Mouse (Mus musculus) left cerebral cortex, postnatal 25 days (tissue): ENCODE results near the gene Dnm2. TPM values are rescaled to one million over a fixed set of nuclear protein-coding genes. Genes with fewer than 3 reads are reported as not detected.

ENCODE experiments used
- DNase-seq, 2 experiments: peaks; one replicate each; pipeline ENCODE4 v3.0.0; 2022; ENCODE audit warnings: low spot score in 2 of 2, mixed read lengths in 1 of 2
- intact Hi-C: fragments of 180-260 bp; cut with DNase I; formaldehyde crosslinking; loops from one replicate; pipeline ENCODE4 v1.15.1; 2025
- total RNA-seq, 2 experiments: library from RNA; stranded (reverse); gene quantifications; 2 replicates each; pipeline ENCODE4 v1.2.3; 2021

Dnm2 gene
- 10 to 100 TPM; 55.5 to 63.4 TPM for total RNA-seq

DNA sequence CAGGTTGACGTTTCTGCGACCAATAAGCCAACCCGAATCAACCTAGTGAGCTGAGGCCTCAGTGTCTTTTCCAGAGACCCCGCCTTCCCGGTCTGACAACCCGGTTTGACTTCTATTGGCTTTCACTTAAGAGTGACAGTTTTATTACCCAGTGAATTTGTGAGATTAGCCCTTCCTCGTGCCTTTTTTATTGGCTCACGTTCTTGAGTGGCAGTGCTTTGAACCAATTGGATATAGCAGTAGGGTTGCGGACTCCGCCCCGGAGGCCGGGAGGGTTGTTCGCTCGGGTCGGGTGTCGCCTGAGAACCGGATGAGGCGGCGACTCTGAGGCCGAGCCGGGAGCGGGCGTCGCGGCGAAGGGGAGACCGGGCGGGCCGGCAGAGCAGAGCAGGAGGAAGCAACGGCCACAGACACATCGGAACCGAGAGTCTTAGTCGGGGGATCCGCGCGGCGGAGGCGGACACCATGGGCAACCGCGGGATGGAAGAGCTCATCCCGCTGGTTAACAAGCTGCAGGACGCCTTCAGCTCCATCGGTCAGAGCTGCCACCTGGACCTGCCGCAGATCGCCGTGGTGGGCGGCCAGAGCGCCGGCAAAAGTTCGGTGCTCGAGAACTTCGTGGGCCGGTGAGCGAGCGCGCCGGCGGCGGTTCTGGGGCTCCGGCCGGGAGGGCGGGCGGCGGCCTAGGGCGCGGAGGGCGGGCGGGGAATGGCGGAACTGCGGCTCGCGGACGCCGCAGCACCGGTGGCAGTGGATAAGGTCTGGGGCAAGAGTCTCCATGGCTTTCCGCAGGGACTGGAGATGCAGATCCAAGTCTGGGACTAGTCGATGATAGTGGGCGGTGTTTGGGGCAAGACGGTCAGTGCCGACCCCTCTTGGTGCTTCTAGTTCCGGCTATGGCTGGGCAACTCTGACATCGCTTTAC lies at the start of gene Dnm2:
Gene Dnm2, plus strand, starts transcription at position 278 of the 925 bp plus-strand sequence.
- intact Hi-C loops: loop anchor here (2.0 kb wide), 1 partner anchor 38 kb away; no protein-coding TSS in a partner anchor
- DNase-seq: peak; percentile 100

DNA sequence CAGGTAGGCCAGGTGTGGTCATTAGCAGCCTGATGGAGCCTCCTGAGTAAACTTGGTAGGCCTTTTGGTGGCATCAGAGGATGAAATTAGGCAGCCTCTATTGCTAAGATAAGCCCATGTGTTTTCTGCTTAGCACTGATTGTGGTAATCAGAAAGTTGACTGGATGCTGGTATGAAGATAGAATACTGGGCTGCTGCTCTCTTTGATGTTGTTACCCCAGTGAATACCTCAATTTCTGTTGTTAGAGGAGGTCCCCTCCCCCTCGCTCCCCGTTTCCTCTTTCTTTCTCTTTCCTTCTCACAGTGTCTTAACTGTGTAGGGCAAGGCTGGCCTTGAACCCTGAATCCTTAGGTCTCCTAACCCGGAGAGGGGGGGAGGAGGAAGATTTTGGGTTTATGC lies 45.5 kb upstream of the Dnm2 start:
- intact Hi-C loops: no loop called here

DNA sequence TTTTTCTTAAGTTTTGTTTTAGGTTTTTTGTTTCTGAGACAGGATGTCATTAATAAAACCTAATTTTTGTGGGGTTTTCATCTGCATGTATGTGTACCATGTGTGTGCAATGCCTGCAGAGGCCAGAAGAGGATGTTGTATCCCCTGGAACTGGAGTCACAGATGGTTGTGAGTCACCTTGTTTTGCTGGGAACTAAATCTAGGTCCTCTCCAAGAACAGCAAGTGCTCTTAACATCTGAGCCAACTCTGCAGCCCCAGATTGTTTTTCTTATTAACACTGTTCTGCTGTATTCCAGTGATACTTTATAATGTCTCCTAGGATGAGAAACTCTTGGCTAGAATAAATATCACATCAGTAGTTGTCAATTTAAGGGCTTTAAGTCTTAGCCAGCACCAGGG lies 43.8 kb upstream of the Dnm2 start:
- intact Hi-C loops: no loop called here
- DNase-seq: peak in 1 of 2 experiments; percentile 31

More for the DNA sequence above, 45.5 kb upstream of the Dnm2 start:
- DNase-seq: no peak

DNA sequence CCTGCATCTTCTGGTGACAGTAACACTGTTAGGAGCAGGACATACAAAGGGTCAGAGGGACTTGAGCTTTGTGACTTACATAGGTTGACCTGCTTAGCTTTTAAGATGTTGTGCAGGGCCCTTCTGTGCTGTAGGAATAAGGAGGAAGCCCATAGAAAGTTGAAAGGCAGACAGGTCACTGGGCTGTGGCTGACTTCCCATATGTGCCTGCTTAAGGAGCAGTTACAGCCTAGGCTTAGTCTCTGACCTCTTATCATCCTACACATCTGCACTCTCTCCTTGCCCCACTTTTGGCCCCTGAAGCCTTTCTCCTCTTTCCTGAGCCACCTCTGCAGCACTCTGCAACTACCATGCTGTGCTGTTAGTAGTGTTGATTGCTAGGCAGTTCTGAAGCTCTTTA lies 40.7 kb upstream of the Dnm2 start:
- DNase-seq: no peak
- intact Hi-C loops: no loop called here

GRCm38 (mm10) chr9:21392646-21393175 lies 32.0 kb upstream of the Dnm2 start:
- intact Hi-C loops: no loop called here
- no peak for DNase-seq

DNA sequence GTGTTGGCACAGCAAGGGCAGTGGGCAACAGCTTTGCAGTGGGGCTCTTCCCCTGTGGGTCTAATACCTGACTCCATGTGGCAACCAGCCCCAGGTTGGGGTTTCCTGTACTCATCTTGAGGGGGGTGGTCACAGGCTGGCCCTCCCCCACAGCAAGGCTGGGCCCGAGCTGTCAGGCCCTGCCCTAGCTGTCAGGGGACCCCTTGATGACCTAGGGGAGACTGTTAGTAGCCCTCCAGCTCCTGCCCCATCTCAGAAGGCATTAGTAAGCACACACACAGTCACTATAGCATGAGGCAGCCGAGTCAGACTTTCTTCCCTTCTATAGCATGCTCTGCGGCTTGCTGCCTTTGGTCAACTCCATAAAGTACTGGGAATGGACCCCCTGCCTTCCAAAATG lies 29.0 kb upstream of the Dnm2 start:
- intact Hi-C loops: no loop called here
- DNase-seq: no peak

DNA sequence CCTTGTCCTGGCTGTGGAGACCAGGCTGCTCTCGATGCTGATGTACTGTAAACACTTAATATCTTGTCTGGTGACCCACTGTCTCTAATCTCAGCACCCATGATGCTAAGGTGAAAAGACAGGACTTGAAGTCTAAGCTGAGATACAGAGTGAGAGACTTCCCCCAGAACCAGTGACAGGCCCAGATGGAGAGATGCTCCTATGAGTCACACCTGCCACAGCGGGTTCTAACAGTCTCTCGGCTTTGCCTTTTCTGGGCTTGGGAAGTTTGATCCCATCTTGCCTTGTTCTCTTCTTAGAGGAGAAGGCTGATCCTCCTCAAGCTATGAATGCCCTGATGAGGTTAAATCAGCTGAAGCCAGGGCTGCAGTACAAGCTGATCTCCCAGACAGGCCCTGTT lies 27.5 kb upstream of the Dnm2 start:
- intact Hi-C loops: no loop called here
- peak in 1 of 2 experiments; percentile 36 for DNase-seq

GRCm38 (mm10) chr9:21401042-21401441 lies 23.7 kb upstream of the Dnm2 start:
- no peak for DNase-seq
- intact Hi-C loops: no loop called here

DNA sequence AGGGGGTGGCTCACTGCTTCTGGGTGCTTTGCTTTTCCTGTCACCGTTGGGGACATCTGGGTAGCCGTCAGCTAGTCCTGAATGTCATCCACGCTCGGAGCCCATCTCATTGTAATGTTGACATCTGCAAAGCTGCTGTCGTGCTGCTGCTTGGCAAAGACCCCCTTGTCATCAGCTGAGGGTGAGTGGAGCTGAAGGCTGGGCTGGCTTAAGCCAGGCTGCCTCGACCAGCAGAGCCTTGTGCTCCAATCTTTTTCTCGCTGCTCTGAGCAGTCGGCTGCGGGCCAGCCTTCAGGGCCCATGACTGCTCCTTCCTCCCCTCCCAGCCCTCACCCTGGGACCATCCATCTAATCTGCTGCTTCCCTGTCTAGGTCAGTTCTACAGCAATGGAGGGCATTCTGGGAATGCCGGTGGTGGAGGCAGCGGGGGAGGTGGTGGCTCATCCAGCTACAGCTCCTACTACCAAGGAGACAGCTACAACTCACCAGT lies 21.9 kb upstream of the Dnm2 start:
- DNase-seq: no peak
- intact Hi-C loops: no loop called here

DNA sequence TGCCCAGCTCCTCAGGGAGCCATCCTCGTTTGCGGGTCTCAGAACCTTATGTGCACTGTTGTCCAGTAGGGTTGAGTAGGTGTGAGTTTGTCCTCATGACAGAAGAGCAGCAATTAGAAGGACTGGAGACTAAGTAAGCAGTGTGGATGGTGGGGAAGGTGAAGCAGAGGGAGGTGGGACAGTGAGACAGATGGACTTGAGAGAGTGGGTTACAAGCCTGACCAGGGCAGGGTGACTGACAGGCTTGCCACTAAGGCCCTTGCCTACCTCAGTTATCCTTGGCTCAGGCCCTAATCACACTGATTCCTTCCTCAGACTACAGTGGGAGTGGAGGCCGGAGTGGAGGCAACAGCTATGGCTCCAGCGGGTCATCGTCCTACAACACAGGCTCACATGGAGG lies 21.0 kb upstream of the Dnm2 start:
- intact Hi-C loops: no loop called here
- DNase-seq: no peak

GRCm38 (mm10) chr9:21405525-21405924 lies 19.2 kb upstream of the Dnm2 start:
- intact Hi-C loops: no loop called here

DNA sequence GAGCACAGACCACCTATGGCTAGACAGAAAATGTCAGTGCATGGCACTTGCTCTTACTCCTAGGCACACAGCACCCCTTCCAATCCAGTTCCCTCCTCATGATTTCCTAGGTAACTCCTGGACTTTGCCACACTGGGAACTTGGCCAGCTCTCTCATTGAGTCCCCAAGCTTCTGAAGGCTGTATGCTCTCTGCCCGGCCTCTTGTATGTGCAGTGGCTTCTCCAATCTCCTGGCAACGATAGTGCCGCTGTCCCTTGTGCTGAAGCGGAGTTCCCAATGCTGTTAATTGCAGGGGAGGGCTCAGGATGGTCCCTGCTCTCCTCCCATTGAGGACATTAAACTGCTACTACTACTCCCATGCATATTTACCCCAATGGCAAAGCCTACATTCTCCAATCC lies 16.8 kb upstream of the Dnm2 start:
- intact Hi-C loops: no loop called here
- DNase-seq: no peak

More at GRCm38 (mm10) chr9:21405525-21405924, 19.2 kb upstream of the Dnm2 start:
- no peak for DNase-seq

- intact Hi-C loops: no loop called here
- DNase-seq: no peak
These were observed 16.1 kb upstream of the Dnm2 start for GRCm38 (mm10) chr9:21408624-21409023.

DNA sequence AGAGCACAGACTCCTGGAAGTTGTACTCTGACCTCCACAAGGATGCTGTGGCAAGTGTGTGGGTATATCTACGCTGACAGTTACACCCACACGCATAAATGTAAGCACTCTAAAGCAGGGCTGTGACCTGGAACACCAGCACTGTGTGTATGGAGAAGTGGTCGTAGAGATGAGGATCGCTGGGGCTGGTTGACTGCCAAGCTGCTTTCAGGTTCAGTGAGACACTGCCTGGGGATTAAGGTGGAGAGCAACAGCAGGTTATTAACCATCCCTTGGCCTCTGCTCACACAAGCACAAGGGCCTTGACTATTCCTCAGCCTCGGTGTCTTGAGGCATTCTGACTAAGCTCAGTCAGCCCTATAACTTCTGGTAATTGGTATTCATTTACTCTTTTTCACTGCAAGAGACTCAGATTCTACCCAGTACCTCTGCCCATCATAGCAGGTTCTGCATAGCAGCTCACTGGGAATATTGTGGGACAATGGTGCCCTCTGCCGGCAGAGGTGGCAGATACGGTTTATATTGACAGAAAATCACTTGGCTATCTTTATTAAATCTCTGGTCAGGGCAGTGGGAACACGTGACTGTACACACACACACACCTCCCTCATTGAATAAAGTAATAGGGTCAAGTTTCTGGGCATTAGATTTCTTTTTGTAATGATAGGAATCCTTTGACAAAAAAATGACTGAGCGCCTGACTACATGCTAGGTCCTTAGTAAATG lies 15.0 kb upstream of the Dnm2 start:
- intact Hi-C loops: loop anchor here (1.0 to 5.0 kb wide), 3 partner anchors 42 to 96 kb away; partner anchors contain the start of gene Ilf3
- peak; percentile 84 to 89 for DNase-seq

- DNase-seq: peak; percentile 92 to 97
- intact Hi-C loops: loop anchor here (5.0 kb wide), 1 partner anchor 55 kb away; no protein-coding TSS in a partner anchor
These were observed 12.8 kb upstream of the Dnm2 start, which contains the start of gene Qtrt1 for GRCm38 (mm10) chr9:21411669-21412550. Qtrt1 (plus strand) TSS chr9:21411837.

DNA sequence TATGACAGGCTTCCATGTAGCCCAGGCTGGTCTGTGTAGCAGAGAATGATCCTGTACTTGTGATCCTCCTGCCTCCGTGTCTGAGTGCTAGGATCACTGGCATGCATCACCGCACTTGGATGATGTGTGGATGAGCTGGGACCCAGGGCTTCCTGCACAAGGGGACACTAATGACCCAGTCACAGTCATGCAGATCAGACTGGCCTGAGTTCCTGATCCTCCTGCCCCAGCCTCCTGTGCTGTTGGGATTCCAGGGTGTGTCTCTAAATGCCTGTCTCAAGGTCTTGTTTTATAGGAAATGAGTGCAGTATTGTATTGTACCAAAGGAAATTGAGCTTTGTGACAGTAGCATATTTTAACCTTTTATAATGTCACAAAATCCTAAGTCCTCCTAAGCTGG lies 6.8 kb upstream of the Dnm2 start:
- intact Hi-C loops: no loop called here
- DNase-seq: no peak

- no peak for DNase-seq
- intact Hi-C loops: no loop called here
These were observed 5.1 kb upstream of the Dnm2 start for GRCm38 (mm10) chr9:21419646-21420045.

DNA sequence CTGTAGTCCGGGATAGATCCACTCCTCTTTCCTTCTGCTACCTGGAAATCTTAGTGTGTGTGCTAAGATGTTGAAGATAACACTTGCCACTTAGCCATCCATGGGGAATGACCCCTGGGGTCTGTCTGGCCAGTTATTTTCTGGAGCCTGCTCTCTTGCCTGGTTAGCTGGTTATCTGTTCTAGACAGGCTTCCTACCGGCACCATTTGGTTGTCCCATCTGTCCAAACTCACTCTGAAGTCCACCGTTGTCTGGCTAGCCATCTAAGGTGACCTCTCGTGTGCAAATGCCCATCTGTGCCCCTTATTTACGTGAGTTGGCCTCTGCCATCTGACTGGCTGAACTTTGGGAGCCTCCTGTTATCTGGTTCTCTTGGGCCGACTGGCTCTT lies 843 bp downstream of the Dnm2 start:
- no peak for DNase-seq
- intact Hi-C loops: loop anchor here (2.0 kb wide), 1 partner anchor 37 kb away; no protein-coding TSS in a partner anchor

GRCm38 (mm10) chr9:21426013-21426412 lies 1.3 kb downstream of the Dnm2 start:
- intact Hi-C loops: no loop called here
- no peak for DNase-seq
